Mouse (Mus musculus): Measurements from ENCODE around the gene Tnr.
A peak's percentile ranks its signal among the peaks of the same experiment; 100 is the strongest.

Gene Tnr

DNA sequence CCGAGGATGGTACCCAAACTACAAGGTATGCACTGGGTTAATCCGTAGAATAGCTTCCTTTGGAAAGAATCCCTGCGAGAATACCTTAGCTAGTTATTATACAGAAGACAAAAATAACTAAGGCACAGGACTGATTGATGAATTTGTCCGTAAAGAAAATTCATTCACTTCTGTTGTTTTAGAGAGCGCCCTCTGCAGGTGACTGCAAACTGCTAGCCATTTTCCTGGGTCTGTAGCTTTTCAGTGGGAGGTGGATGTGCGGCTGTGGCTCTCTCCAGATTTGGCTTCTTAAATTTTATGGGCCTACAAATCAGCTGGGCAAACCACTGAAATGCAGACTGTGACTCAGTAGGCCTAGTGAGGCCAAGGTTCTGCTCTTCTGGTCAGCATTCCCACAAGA, 42.5 kb downstream of the Tnr start:
- DNase-seq (ENCODE audit: low read depth, low spot score) = no peak

- no peak for DNase-seq (ENCODE audit: low read depth, low spot score)
Measured at GRCm38 (mm10) chr1:159567171-159567570, 43.6 kb downstream of the Tnr start.

- DNase-seq (ENCODE audit: low read depth, low spot score) = no peak
Measured at GRCm38 (mm10) chr1:159570270-159570669, 46.7 kb downstream of the Tnr start.

DNA sequence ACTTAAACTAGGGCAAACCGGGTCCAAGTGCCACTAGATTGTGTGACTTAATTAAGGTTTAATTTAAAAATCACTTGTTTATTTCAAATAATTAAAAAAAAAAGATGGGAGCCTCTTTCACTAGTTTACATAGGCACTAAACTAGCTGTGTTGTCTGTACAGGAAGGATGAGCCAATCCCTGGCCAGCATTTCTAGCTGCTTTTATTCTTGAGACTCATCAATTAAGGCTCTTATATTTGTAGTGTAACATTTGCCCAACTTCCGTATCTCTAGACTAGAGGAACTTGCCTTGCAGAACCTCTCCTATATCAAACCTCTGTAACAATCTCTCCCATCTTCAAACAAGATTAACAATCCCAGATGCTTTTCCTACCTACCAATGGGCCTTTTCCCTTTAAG, 47.3 kb downstream of the Tnr start:
- no peak for DNase-seq (ENCODE audit: low read depth, low spot score)

DNA sequence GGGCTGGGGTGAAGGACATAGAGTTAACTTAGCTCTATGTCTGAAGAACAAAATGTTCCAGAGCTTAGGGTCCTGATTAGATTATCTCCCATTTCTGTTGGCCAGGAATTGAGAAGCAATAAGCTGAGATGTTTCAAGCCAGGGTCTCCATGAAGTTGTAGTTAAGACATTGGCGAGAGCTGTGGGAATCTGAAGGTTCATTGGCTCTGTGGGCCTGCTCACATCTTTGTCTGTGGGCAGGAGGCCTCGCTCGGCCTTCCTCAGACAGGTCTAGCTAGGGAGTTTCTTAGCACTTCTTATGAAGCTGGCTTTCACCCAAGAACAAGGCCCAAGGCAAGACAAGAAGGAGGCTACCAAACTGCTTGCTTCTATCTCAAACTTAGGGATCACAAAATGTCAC, 48.4 kb downstream of the Tnr start:
- no peak for DNase-seq (ENCODE audit: low read depth, low spot score)

DNA sequence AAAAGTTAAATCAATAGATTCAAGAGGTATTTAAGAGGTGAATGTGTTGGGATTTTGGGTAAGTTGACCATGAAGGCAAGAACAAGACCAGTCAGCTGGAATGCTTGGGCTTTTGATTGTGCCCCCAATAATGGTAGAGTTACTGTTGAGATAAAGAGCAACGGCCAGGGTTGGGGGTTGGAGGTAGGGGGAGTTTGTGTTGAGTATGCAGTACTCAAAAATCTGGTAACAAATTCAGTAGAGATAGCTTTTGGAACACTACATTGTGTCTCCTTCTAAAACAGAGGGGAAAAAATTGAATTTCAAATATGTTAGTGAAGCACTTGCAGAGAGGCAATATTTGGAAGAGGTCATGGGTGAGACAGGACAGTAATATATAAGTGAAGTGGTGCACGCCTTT, 49.5 kb downstream of the Tnr start:
- no peak for DNase-seq (ENCODE audit: low read depth, low spot score)

GRCm38 (mm10) chr1:159574661-159575060, 51.1 kb downstream of the Tnr start:
- DNase-seq (ENCODE audit: low read depth, low spot score) = no peak

DNA sequence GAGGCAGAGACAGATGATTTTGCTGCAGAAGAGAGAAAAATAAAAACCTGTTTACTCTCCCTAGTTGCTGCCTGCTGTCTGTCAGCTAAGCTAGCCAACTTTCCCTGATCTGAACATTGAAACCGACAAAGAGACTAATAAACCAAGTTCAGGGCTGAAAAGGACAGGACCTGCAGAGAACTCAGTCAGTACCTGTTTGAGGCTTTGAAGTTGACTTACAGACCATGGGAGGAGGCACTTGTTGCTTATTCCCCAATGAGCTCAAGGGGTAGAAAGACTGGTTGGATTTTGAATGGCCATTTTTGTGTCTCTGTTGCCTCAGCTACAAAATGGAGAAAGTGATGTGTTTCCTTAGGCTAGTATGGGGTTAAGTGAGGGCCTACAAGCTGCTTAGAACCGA, 52.7 kb downstream of the Tnr start:
- no peak for DNase-seq (ENCODE audit: low read depth, low spot score)

DNA sequence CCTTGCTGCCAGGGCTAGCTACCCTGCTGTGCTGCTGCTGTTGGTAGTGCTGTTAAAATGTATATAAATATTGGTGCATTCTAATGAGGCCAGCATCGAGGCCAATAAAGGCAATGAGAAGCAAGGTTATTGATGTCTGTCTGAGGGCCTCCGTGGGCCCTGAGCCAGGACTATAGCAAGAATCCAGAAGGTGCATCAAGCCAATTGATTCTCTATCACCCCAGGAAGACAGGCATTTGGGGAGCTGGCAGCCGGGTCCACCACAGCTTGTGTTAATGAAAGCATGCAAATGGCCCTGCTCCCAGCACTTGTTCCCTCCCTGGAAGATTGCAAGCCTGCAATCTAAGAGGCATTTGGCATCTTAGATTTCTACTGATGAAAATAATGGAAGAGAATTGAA, 54.8 kb downstream of the Tnr start:
- no peak for DNase-seq (ENCODE audit: low read depth, low spot score)

GRCm38 (mm10) chr1:159580335-159580921, 56.9 kb downstream of the Tnr start:
- peak; percentile 41 for DNase-seq (ENCODE audit: low read depth, low spot score)

DNA sequence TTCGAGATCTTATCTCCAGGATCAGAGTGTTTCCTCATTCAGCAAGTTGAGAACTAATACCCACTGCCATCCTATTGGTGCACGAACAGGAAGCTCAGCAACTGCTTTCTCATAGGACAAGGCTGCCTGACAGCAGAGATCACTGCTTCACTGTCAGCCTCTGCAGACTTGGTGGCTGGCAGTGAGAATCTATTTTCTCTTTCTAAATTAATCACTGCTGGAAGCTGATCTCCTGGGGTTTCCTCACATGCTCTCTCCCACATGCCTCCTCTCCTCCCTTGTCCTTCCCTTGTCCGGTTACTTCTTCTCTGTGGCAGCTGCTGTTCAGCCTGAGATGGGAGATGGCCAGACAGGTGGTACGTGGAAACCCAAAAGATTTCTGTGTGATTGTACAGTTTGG, 60.3 kb downstream of the Tnr start:
- DNase-seq (ENCODE audit: low read depth, low spot score) = no peak

GRCm38 (mm10) chr1:159588741-159589140, 65.2 kb downstream of the Tnr start:
- peak; percentile 48 for DNase-seq (ENCODE audit: low read depth, low spot score)

DNA sequence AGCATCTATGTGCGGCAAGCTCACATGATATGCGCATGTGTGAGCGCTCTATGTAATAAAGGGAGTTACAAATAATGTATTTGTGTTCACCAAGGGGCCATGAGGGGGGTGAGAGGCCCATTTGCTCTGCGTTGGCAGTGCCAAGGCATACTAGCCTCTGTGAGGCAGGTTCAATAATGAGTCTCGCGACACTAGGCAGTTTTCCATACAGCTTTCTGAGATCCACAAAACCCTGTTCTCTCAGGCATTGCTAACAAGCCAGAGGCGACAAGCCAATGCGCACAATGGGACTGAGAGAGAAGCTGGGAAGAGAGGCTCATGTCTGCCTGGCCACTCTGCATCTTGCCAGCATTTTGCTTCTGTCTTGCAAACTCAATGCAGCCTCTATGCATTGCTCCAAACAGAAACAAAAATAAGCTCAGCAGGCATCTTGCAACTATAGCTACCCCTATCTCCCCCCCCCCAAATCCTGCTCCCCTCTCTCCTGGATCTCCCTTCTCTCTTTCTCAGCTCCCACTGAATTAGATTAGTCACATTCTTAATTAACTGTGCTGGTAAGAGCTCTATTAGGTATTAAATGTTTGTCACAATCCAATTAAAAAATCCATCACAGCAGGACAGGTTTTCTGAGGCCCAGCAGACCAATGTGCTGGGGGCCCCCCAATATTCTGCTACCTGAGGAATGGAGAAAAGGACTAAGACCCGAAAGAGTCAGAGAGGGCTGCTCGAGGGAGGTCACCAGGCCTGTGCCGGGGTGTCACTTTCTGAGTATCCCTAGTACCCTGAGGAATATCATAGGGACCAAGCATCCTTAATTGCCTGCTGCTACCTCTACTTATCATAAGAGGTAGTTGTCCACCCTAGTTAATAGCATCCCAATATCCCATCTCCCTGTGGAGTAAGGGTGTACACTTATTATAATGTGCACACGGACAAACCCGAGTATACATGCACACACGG, 70.8 kb downstream of the Tnr start:
- DNase-seq (ENCODE audit: low read depth, low spot score) = no peak

DNA sequence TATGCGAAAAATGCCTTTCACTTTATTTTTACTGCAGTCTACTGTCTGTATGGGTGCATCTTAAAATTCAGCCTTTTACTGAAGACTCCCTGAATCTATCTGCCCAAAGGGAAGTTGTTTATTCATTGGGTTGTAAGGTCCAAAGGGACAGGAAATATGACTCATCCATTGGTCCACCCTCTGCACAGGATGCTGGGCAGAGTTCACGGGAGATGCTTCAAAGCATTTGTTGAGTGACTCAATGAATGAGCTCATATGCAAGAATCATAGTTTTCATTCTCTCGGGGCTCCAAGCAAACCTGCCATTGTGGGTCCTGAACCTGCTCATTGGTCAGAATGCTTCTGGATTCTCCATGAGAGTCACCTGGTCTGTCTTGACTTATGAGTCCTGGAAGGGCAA, 72.2 kb downstream of the Tnr start:
- no peak for DNase-seq (ENCODE audit: low read depth, low spot score)

DNA sequence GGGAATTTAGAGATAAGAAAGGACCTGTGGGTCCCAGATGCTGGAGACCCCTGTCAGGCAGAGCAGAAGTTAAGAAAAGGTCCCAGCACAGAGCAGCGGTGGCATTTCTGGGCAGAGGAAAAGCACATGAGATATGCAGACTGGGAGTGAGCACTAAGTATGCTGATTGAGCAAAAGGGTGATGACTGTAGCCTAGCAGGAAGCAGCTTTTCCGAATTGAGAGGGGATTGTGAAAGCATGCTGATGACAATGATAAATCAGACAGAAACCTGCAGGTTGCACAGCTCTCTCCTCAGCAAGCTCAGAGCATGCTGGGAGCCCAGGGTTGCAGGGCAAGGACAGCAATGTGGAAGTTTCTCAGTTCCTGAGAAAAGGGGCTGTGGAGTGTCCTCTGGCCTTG, 73.1 kb downstream of the Tnr start:
- no peak for DNase-seq (ENCODE audit: low read depth, low spot score)

GRCm38 (mm10) chr1:159613561-159613960, 90.0 kb downstream of the Tnr start:
- no peak for DNase-seq (ENCODE audit: low read depth, low spot score)

- DNase-seq (ENCODE audit: low read depth, low spot score) = no peak
Measured at GRCm38 (mm10) chr1:159614062-159614601, 90.6 kb downstream of the Tnr start.

DNA sequence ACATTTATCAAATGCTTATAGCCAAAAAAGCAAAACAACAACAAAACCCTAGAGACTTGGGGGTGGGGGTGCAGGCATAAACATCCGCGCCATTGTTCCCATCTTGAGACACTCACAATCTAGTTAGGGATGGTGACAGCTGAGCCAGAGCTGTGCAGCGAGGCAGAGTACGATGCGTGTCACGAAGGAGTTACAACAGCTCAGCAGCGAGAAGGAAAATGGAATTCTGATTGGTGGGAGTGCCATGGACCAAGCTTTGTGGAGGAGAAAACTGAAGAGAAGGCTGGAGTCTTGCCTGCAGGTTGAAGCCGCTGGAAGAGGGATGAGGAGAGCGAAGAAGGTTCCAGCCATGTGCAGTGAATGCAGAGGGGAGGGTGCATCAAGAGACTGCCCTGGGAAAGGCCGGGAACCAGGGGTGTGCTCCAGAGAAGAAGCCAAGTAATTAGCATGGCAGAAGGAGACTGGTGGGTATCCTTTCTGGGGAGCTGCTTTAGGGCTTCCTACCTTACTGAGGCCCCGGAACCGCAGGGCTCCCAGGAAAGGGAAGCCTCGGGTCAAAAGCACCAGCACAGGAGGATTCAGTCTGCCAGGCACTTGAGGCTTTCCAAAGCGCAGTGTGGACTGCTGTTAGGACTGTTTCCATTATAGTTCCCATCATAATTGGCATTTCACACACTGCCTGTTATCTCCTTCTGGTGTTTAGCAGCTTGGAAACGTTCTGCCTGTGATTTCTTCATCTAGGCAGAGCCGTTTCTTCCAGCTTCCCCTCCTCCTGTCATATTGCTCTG, 91.3 kb downstream of the Tnr start:
- peak; percentile 73 for DNase-seq (ENCODE audit: low read depth, low spot score)

- DNase-seq (ENCODE audit: low read depth, low spot score) = no peak
Measured at GRCm38 (mm10) chr1:159615686-159616085, 92.1 kb downstream of the Tnr start.

GRCm38 (mm10) chr1:159619205-159619604, 95.6 kb downstream of the Tnr start:
- DNase-seq (ENCODE audit: low read depth, low spot score) = no peak

GRCm38 (mm10) chr1:159621321-159621720, 97.8 kb downstream of the Tnr start:
- DNase-seq (ENCODE audit: low read depth, low spot score) = no peak

DNA sequence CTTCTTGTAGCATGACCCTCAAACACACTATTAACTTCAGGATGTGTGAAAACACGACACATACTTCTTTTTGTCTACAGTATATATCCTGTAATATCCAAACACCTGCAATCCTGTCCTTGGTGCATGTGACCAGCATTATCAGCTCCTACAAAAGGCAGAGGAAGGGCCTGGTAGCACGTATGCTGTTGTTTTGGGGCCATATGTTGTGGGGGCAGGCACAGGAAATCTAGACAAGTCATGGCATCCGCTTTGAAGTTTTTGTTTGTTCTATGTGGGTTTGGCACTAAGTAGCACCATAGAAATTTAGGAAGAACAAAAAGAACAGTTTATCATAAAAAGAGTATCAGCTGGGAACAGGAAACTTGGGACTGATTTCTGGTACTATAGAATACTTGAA, 105.5 kb downstream of the Tnr start:
- no peak for DNase-seq (ENCODE audit: low read depth, low spot score)
